Mouse (Mus musculus): ENCODE data around the gene Smco4. TPM values are rescaled to one million over a fixed set of nuclear protein-coding genes. Genes with fewer than 3 reads are reported as not detected.
"Not testable (repeated sequence)": the region's sequence is repeated elsewhere in the genome, so short reads cannot be mapped to it uniquely, and the experiment has no call there.

Smco4 gene
- polyA plus RNA-seq, 1 experiment, result 0.32 TPM

DNA sequence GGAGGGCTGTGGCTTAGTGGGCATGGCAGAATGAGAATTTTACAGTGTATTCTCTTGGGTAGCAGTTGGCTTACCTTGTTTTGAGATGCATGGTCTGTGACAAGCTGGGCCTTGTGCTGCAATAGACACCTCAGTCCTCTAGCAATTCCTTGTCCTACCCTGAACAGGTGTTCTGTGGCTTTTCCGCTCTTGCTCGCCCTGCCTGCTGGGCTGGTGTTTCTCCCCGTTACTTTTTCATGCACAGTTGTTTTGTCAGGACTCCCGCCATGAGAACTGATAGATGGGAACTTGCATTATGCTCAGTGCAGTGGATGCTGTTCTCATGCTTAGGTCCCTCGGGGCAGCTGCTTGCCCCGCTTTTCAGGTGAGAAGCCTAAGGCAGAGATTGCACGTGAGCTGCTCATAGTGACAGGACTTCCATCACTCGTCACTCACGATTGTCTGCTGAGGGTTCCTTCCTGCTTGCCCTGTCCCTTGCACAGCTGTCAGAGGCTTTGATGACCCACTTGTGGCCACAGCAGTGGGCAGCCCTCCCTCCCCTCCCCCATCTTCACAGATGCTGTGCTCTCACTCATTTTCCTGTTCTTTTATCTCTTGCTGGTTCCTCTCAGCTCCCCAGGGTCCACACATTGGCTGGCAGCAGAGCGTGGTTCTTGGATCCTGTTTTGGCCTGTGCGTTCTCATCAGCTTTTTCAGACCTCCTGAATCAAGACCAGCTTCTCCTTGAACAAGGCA lies 40.3 kb downstream of the Smco4 start:
- H3K4me1 ChIP-seq (ENCODE audit: control insufficient read depth), result peaks cover 6% of the 10 kb centered on the region
- H3K4me3 ChIP-seq (replicated peaks), result no peak overlapping the region
- no peaks in the 10 kb centered on the region for H3K9me3 ChIP-seq (ENCODE audit: control insufficient read depth, low read length)
- H3K36me3 ChIP-seq (ENCODE audit: control insufficient read depth), result peaks cover 2% of the 10 kb centered on the region; the same call in 1 of the 2 replicates
- no peak for TF ChIP-seq TAL1 (IDR thresholded peaks at IDR 0.05; ENCODE audit: low read length)
- no peak for TF ChIP-seq GATA1 (IDR thresholded peaks at IDR 0.05; ENCODE audit: low read length)
- H3K27me3 ChIP-seq (ENCODE audit: control insufficient read depth), result no peaks in the 10 kb centered on the region

DNA sequence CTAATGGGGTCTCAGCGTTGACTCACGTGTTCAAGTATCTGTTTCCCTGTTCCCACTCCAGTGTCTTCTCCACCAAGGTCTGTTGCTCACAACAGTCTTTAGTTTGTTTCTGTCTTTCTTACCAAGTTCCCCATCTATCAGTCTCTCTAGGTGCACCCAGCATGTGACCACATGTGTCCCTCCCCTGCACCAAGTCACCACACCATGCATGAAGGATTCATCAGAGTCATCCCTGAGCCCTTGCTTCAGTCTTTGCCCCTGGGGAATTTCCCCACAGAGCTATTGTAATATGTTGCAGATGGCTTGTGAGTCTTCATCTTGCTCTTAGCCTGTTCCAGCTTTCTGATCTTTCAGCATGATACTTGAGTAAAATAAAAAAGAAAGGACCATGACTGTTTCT lies 40.9 kb downstream of the Smco4 start:
- Histone ChIP-seq H3K36me3 (ENCODE audit: control insufficient read depth) (peaks cover 2% of the 10 kb centered on the region; the same call in 1 of the 2 replicates), H3K9me3 (ENCODE audit: control insufficient read depth, low read length) (no peaks in the 10 kb centered on the region), H3K4me1 (ENCODE audit: control insufficient read depth) (peaks cover 6% of the 10 kb centered on the region), H3K27me3 (ENCODE audit: control insufficient read depth) (no peaks in the 10 kb centered on the region), H3K4me3 (replicated peaks) (no peak overlapping the region)
- TF ChIP-seq TAL1 (IDR thresholded peaks at IDR 0.05; ENCODE audit: low read length) (no peak), GATA1 (IDR thresholded peaks at IDR 0.05; ENCODE audit: low read length) (no peak)

DNA sequence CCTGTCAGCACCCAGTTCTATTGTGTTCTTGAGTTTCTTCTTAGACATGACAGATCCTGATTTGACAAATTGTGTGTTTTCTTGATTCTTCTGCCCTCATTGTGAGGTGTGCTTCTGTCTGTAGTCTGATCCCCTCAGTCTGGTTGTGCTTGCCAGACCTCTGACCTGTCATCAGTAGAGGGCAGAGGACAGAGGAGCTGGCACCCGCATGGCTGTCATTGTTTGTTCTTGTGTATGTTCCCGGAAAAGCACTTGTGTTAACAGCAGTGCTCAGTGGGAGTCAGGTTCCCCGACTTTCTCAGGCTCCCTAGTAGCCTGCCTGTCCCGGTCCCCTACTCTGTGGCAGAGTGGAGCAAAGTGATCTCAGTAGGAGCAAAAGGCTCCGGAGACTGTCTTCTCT lies 42.2 kb downstream of the Smco4 start:
- no peaks in the 10 kb centered on the region for H3K9me3 ChIP-seq (ENCODE audit: control insufficient read depth, low read length)
- H3K4me1 ChIP-seq (ENCODE audit: control insufficient read depth), result peaks cover under 1% of the 10 kb centered on the region
- H3K36me3 ChIP-seq (ENCODE audit: control insufficient read depth), result peaks cover 2% of the 10 kb centered on the region; the same call in 1 of the 2 replicates
- no peak for TF ChIP-seq TAL1 (IDR thresholded peaks at IDR 0.05; ENCODE audit: low read length)
- no peak for TF ChIP-seq GATA1 (IDR thresholded peaks at IDR 0.05; ENCODE audit: low read length)
- no peak overlapping the region for H3K4me3 ChIP-seq (replicated peaks)
- H3K27me3 ChIP-seq (ENCODE audit: control insufficient read depth), result no peaks in the 10 kb centered on the region

DNA sequence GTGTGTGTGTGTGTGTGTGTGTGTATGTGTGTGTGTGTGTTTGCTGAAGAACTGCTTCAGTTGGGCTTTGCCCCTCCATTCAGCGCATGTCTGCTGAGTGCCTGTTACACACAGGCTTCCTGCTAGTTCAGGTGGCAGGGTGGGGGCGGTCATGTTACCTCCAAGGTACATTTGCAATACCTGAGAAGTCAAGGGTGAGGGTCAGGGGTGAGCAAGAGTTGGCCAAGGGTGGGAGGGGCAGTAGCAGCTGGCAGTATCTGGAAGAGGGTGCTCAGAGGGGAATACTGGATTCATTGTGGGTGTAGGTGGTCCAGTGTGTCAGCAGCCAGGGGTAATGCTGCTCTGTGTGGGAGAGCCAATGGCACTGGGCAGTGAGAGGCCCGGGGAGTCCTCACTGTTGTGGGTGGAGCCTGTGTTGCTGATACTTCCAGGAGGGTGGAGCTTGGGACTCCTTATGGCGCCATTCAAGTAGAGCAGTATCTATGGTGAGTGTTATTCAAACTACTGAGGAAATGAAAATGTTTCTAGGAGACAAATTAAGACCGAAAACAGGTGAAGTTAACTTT lies 43.7 kb downstream of the Smco4 start:
- Histone ChIP-seq H3K27me3 (ENCODE audit: control insufficient read depth) (no peaks in the 10 kb centered on the region), H3K9me3 (ENCODE audit: control insufficient read depth, low read length) (no peaks in the 10 kb centered on the region), H3K4me3 (replicated peaks) (no peak overlapping the region), H3K4me1 (ENCODE audit: control insufficient read depth) (no peaks in the 10 kb centered on the region; the same call in 1 of the 2 replicates), H3K36me3 (ENCODE audit: control insufficient read depth) (no peaks in the 10 kb centered on the region; the same call in 1 of the 2 replicates)
- TF ChIP-seq TAL1 (IDR thresholded peaks at IDR 0.05; ENCODE audit: low read length), result no peak
- no peak for TF ChIP-seq GATA1 (IDR thresholded peaks at IDR 0.05; ENCODE audit: low read length)

DNA sequence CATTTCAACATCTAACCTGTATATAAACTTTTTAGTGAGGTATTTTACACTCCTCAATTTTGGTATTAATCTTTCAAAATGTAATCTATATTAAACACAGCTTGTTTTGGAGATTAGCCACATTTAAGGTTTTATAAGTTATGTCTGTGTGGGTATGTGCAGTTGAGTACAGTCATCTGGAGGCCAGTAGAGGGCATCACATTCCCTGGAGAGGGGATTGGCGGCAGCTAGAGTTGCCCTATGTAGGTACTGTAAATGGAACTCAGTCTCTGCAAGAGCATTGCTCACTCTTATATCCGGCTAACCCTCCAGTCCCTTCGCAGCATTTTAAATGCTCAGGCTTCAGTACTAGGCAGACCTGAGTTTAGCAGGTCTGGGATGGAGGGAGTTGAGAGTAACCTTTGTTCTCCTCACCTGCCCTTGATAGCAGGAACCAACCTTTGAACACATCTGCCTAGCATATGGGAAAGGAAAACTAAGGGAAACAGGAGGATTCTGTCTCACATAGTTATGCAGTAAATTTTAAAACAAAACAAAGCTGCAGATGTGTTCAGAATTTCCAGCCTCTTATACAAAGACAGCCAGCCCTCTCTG lies 44.3 kb downstream of the Smco4 start:
- H3K4me3 ChIP-seq (replicated peaks), result no peak overlapping the region
- H3K9me3 ChIP-seq (ENCODE audit: control insufficient read depth, low read length), result no peaks in the 10 kb centered on the region
- no peaks in the 10 kb centered on the region; the same call in 1 of the 2 replicates for H3K4me1 ChIP-seq (ENCODE audit: control insufficient read depth)
- TF ChIP-seq GATA1 (IDR thresholded peaks at IDR 0.05; ENCODE audit: low read length) (no peak), TAL1 (IDR thresholded peaks at IDR 0.05; ENCODE audit: low read length) (no peak)
- H3K36me3 ChIP-seq (ENCODE audit: control insufficient read depth), result no peaks in the 10 kb centered on the region; the same call in 1 of the 2 replicates
- H3K27me3 ChIP-seq (ENCODE audit: control insufficient read depth), result no peaks in the 10 kb centered on the region

DNA sequence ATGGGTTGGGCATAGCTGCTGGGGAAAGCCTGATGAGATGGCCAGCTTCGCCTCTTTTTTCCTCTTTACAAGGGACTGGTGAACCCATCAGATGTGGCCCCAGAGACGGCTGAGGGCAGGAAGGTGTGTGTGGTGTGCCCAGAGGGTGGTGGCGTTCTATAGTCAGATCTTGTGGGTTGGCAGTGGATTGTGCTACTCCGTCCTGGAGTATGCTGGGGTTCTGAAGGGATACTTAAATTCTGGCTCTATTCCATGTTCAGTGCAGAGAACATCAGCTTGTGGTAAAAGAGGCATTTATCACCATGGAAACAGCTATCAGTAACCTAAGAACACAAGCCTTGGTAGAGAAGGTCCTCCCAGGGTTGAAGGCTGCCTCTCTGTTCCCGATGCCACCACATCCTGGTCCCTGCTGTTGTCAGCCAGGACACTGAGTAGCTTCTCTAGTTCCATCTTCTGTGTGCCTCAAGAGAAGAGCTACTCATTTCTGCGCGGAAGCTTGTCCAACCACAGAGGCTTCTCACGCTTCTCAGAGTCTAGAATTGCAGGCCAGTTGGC lies 45.8 kb downstream of the Smco4 start:
- TF ChIP-seq GATA1 (IDR thresholded peaks at IDR 0.05; ENCODE audit: low read length), result no peak
- no peak for TF ChIP-seq TAL1 (IDR thresholded peaks at IDR 0.05; ENCODE audit: low read length)
- no peaks in the 10 kb centered on the region; the same call in 1 of the 2 replicates for H3K4me1 ChIP-seq (ENCODE audit: control insufficient read depth)
- peaks cover under 1% of the 10 kb centered on the region; the same call in 1 of the 2 replicates for H3K36me3 ChIP-seq (ENCODE audit: control insufficient read depth)
- no peaks in the 10 kb centered on the region for H3K27me3 ChIP-seq (ENCODE audit: control insufficient read depth)
- H3K4me3 ChIP-seq (replicated peaks), result no peak overlapping the region
- H3K9me3 ChIP-seq (ENCODE audit: control insufficient read depth, low read length), result no peaks in the 10 kb centered on the region

DNA sequence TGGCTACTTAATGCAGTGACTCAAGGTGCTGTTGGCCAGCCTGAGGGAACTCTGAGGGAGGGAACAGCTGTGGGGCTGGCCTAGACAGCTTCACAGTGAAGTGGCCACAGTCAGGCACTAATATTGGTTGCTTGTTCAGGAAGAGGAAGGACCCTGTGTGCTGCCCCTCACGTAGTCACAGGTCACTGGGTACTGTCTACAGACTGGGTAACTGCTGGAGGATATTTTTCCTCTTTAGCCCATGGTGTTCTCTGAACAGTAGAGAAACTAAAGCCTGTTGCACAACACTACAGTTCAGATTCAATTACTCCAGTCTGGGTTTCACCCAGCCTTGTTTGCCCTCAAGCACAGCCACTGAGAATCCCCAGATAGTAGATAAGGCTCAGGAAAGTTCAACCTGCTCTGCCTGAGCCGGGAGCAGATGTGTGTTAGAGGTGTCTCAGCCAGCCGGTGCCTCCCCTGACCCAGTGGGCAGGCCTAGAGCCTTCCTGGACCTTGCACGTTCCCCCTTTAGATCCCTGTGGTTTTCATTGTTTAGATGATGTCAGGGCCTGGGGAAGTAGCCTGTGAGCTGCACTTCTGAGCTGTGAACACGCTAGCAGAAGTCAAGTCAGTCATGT lies 48.6 kb downstream of the Smco4 start:
- H3K4me3 ChIP-seq (replicated peaks), result no peak overlapping the region
- H3K36me3 ChIP-seq (ENCODE audit: control insufficient read depth), result peaks cover 6% of the 10 kb centered on the region
- H3K4me1 ChIP-seq (ENCODE audit: control insufficient read depth), result no peaks in the 10 kb centered on the region; the same call in 1 of the 2 replicates
- no peaks in the 10 kb centered on the region for H3K9me3 ChIP-seq (ENCODE audit: control insufficient read depth, low read length)
- TF ChIP-seq TAL1 (IDR thresholded peaks at IDR 0.05; ENCODE audit: low read length), result no peak
- no peak for TF ChIP-seq GATA1 (IDR thresholded peaks at IDR 0.05; ENCODE audit: low read length)
- no peaks in the 10 kb centered on the region for H3K27me3 ChIP-seq (ENCODE audit: control insufficient read depth)

DNA sequence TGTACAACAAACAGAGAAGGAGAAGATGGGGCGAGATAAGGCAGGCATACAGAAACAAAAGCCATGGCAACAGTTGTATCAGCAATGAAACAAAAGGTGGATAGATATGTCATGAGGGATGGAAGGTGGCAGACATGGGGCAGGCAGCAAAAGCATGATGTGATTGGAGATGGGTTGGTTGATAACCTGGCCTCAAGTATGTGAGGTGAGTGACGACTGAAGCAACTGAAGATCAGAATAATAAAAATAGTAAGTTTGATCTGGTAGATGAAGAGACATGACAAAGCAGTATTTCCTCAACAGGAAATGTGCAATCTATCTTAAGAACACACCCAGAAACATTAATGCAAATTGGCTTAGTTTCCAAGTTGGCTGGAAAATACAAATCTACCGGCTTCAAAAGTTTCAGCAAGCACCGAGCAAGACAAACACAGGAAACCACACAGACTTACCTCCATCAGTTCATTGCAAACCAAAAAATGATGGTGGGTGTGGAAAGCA lies 57.3 kb downstream of the Smco4 start:
- H3K9me3 ChIP-seq (ENCODE audit: control insufficient read depth, low read length), result no peaks in the 10 kb centered on the region
- no peaks in the 10 kb centered on the region for H3K36me3 ChIP-seq (ENCODE audit: control insufficient read depth)
- no peaks in the 10 kb centered on the region for H3K27me3 ChIP-seq (ENCODE audit: control insufficient read depth)
- TF ChIP-seq TAL1 (IDR thresholded peaks at IDR 0.05; ENCODE audit: low read length) (no peak), GATA1 (IDR thresholded peaks at IDR 0.05; ENCODE audit: low read length) (no peak)
- H3K4me1 ChIP-seq (ENCODE audit: control insufficient read depth), result no peaks in the 10 kb centered on the region
- no peak overlapping the region for H3K4me3 ChIP-seq (replicated peaks)

DNA sequence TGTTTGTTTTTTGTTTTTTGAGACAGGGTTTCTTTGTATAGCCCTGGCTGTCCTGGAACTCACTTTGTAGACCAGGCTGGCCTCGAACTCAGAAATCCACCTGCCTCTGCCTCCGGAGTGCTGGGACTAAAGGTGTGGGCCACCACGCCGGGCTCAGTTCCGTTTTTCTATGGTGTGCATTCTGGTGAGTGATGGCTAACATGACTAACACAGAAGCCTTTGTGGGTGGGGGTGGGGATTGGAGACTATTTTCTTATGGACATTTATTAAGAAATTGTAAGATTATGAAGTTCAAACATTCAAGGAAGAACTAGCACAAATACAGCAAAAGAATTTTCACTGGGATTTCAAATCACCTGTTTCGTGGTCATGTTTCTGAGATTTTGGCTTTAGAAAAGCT lies 57.8 kb downstream of the Smco4 start:
- H3K36me3 ChIP-seq (ENCODE audit: control insufficient read depth); H3K9me3 ChIP-seq (ENCODE audit: control insufficient read depth, low read length); H3K27me3 ChIP-seq (ENCODE audit: control insufficient read depth); H3K4me3 ChIP-seq (replicated peaks); H3K4me1 ChIP-seq (ENCODE audit: control insufficient read depth): not testable (repeated sequence)
